In genomic region chr12:85374561-85375272, GRCm38 (mm10) we compare ENCODE assay signal across 8 mouse cellular contexts. TPM values are rescaled to one million over a fixed set of nuclear protein-coding genes. Genes with fewer than 3 reads are reported as not detected.
A peak's percentile ranks its signal among the peaks of the same experiment; 100 is the strongest.
DNase-seq lines count a peak whose midpoint lies in the region; ATAC-seq and TF ChIP-seq lines count a peak whose summit lies in the region.

Tmed10 (minus strand) TSS chr12:85374847.

- peaks cover 47% of the 10 kb centered on the region for H3K4me1 ChIP-seq in erythroblast, embryonic 14.5 days (ENCODE audit: control insufficient read depth)
- H3K4me1 ChIP-seq in heart, embryonic 11.5 days (ENCODE audit: control insufficient read depth, insufficient read depth, low read length): peaks cover 10% of the 10 kb centered on the region
- peaks cover 25% of the 10 kb centered on the region for H3K4me1 ChIP-seq in kidney, embryonic 16.5 days (ENCODE audit: insufficient read depth, low read length)
- H3K4me1 ChIP-seq in liver, adult 2 months (ENCODE audit: control insufficient read depth, insufficient read depth, low read length): peaks cover 14% of the 10 kb centered on the region

- H3K4me3 ChIP-seq in C2C12 (ENCODE audit: insufficient read depth, poor library complexity, severe bottlenecking) (peak within 1 kb of the TSS; percentile 58), myocyte (peak within 1 kb of the TSS; percentile 61)
- H3K4me3 ChIP-seq in erythroblast, embryonic 14.5 days (replicated peaks): peak within 1 kb of the TSS; percentile 92
- H3K4me3 ChIP-seq in heart, embryonic 11.5 days (ENCODE audit: low read depth, low read length): peak within 1 kb of the TSS; percentile 89
- peak within 1 kb of the TSS; percentile 94 for H3K4me3 ChIP-seq in kidney, embryonic 16.5 days (ENCODE audit: low read length)
- H3K4me3 ChIP-seq in liver, adult 2 months (ENCODE audit: insufficient read depth, low read depth, low read length): peak within 1 kb of the TSS; percentile 79

- H3K36me3 ChIP-seq in C2C12 (ENCODE audit: control insufficient read depth, insufficient read depth) (no peaks in the 10 kb centered on the region), myocyte (ENCODE audit: control insufficient read depth, insufficient read depth) (no peaks in the 10 kb centered on the region)
- H3K36me3 ChIP-seq in erythroblast, embryonic 14.5 days (ENCODE audit: control insufficient read depth): peaks cover 10% of the 10 kb centered on the region
- no peaks in the 10 kb centered on the region for H3K36me3 ChIP-seq in heart, embryonic 11.5 days (ENCODE audit: control insufficient read depth, insufficient read depth, low read length)
- no peaks in the 10 kb centered on the region for H3K36me3 ChIP-seq in kidney, embryonic 16.5 days (ENCODE audit: insufficient read depth, low read length)
- no peaks in the 10 kb centered on the region for H3K36me3 ChIP-seq in liver, adult 2 months (ENCODE audit: control insufficient read depth, insufficient read depth, low read length)
- H3K36me3 ChIP-seq in splenic B cell, adult 2 months (ENCODE audit: control insufficient read depth, insufficient read depth, low read length, poor library complexity, severe bottlenecking): no peaks in the 10 kb centered on the region

- peak within 1 kb of the TSS; percentile 87 for H3K9ac ChIP-seq in heart, embryonic 11.5 days (ENCODE audit: low read depth, low read length)
- H3K9ac ChIP-seq in kidney, embryonic 16.5 days (replicated peaks; ENCODE audit: low read length): peak within 1 kb of the TSS; percentile 88
- peak within 1 kb of the TSS; percentile 98 for H3K9ac ChIP-seq in liver, adult 2 months (ENCODE audit: low read depth, low read length)

- WGBS in heart, embryonic 11.5 days (ENCODE audit: insufficient replicate concordance): under 1% methylated on average over 36 of the region's 37 CpGs
- WGBS in kidney, embryonic 16.5 days: under 1% methylated on average over 37 of the region's 37 CpGs
- 1% methylated on average over 37 of the region's 37 CpGs for WGBS in liver, adult 2 months

- no peaks in the 10 kb centered on the region for H3K27me3 ChIP-seq in C2C12 (ENCODE audit: control insufficient read depth, insufficient read depth, insufficient read length)
- H3K27me3 ChIP-seq in erythroblast, embryonic 14.5 days (ENCODE audit: control insufficient read depth): no peaks in the 10 kb centered on the region
- no peaks in the 10 kb centered on the region for H3K27me3 ChIP-seq in heart, embryonic 11.5 days (ENCODE audit: control insufficient read depth, insufficient read depth, low read length)
- H3K27me3 ChIP-seq in kidney, embryonic 16.5 days (ENCODE audit: insufficient read depth, low read length): no peaks in the 10 kb centered on the region
- H3K27me3 ChIP-seq in liver, adult 2 months (ENCODE audit: control insufficient read depth, insufficient read depth, low read length): no peaks in the 10 kb centered on the region
- no peaks in the 10 kb centered on the region for H3K27me3 ChIP-seq in myocyte (ENCODE audit: control insufficient read depth, insufficient read depth, insufficient read length)
- H3K27me3 ChIP-seq in splenic B cell, adult 2 months (ENCODE audit: control insufficient read depth, insufficient read depth, low read length, poor library complexity, severe bottlenecking): no peaks in the 10 kb centered on the region

- H3K79me2 ChIP-seq in C2C12 (ENCODE audit: control insufficient read depth, insufficient read depth) (peaks cover 47% of the 10 kb centered on the region), myocyte (ENCODE audit: control insufficient read depth, insufficient read depth) (peaks cover 41% of the 10 kb centered on the region)
- peaks cover 29% of the 10 kb centered on the region; the same call in 1 of the 2 replicates for H3K79me2 ChIP-seq in liver, adult 2 months (ENCODE audit: control insufficient read depth, insufficient read depth, low read length)

- peak; percentile 98 for DNase-seq in brain, embryonic 14.5 days (ENCODE audit: low read depth)
- peak; percentile 90 for DNase-seq in liver, adult 2 months (ENCODE audit: extremely low read depth, low read depth, low spot score)
- peak; percentile 93 for DNase-seq in splenic B cell, adult 2 months (ENCODE audit: low read depth, low spot score)

- ATAC-seq in heart, embryonic 11.5 days (replicated peaks; ENCODE audit: insufficient number of reproducible peaks, low FRiP score, low TSS enrichment): peak; percentile 92
- ATAC-seq in kidney, embryonic 16.5 days (ENCODE audit: low FRiP score, low TSS enrichment): peak; percentile 95

- TF ChIP-seq POLR2A in brain, embryonic 14.5 days (IDR thresholded peaks at IDR 0.05; ENCODE audit: borderline replicate concordance, extremely low read depth, insufficient read depth, insufficient read length, poor library complexity, severe bottlenecking): peak; percentile 46; the same call in 1 of the 2 replicates
- TF ChIP-seq POLR2A in liver, adult 2 months (IDR thresholded peaks at IDR 0.05; ENCODE audit: extremely low read depth, insufficient read depth, low read length): peak; percentile 48; the same call in 1 of the 2 replicates
- peak; percentile 51 for TF ChIP-seq POLR2A in myocyte (IDR thresholded peaks at IDR 0.05; ENCODE audit: insufficient read length, low read depth)

- H3K9me3 ChIP-seq in erythroblast, embryonic 14.5 days (ENCODE audit: control insufficient read depth, low read length): no peaks in the 10 kb centered on the region
- no peaks in the 10 kb centered on the region for H3K9me3 ChIP-seq in heart, embryonic 11.5 days (replicated peaks; ENCODE audit: control insufficient read depth, low read length)
- no peaks in the 10 kb centered on the region for H3K9me3 ChIP-seq in kidney, embryonic 16.5 days (ENCODE audit: low read length)

- H3ac ChIP-seq in C2C12 (ENCODE audit: control insufficient read depth, insufficient read length, low read depth) (peak within 1 kb of the TSS; percentile 65), myocyte (ENCODE audit: control insufficient read depth, insufficient read length) (peak within 1 kb of the TSS; percentile 82)

- H3K79me3 ChIP-seq in C2C12 (ENCODE audit: low read depth): peaks cover 43% of the 10 kb centered on the region

- no peak for TF ChIP-seq CTCF in C2C12 (IDR thresholded peaks at IDR 0.05; ENCODE audit: control insufficient read depth, insufficient read depth, insufficient read length)
- no peak for TF ChIP-seq CTCF in brain, embryonic 14.5 days (IDR thresholded peaks at IDR 0.05; ENCODE audit: borderline replicate concordance, extremely low read depth, insufficient read depth, insufficient read length)
- no peak for TF ChIP-seq CTCF in liver, adult 2 months (IDR thresholded peaks at IDR 0.05; ENCODE audit: low read depth, low read length)

- peak within 1 kb of the TSS; percentile 69 for H3K4me2 ChIP-seq in heart, embryonic 11.5 days
- H3K4me2 ChIP-seq in kidney, embryonic 16.5 days (replicated peaks; ENCODE audit: low read depth, low read length): peak within 1 kb of the TSS; percentile 62
- peak within 1 kb of the TSS; percentile 84 for H3K4me2 ChIP-seq in myocyte (ENCODE audit: low read depth)

- H3K27ac ChIP-seq in heart, embryonic 11.5 days (ENCODE audit: low read depth, low read length): peak within 1 kb of the TSS; percentile 83
- H3K27ac ChIP-seq in kidney, embryonic 16.5 days (ENCODE audit: low read length): peak within 1 kb of the TSS; percentile 78
- H3K27ac ChIP-seq in liver, adult 2 months (replicated peaks; ENCODE audit: insufficient read depth, low read depth, low read length): peak within 1 kb of the TSS; percentile 90

TF ChIP-seq in C2C12, 6 proteins besides CTCF, POLR2A, EP300 and RAD21:
- TF ChIP-seq MYOG (IDR thresholded peaks at IDR 0.05; ENCODE audit: control insufficient read depth, extremely low read depth, insufficient read length) (no peak), FOSL1 (IDR thresholded peaks at IDR 0.05; ENCODE audit: insufficient read depth, low read length, poor library complexity, severe bottlenecking) (no peak), CEBPB (IDR thresholded peaks at IDR 0.05; ENCODE audit: low read depth) (no peak), MYOD1 (IDR thresholded peaks at IDR 0.05; ENCODE audit: control insufficient read depth, insufficient read length, low read depth) (no peak), MAX (IDR thresholded peaks at IDR 0.05) (peak; percentile 29), USF1 (IDR thresholded peaks at IDR 0.05; ENCODE audit: low read depth) (peak; percentile 98)
TF ChIP-seq in C2C12: peak in this region for 2.

TF ChIP-seq in myocyte, 11 proteins besides CTCF, POLR2A, EP300 and RAD21:
- TF ChIP-seq POLR2AphosphoS2 (IDR thresholded peaks at IDR 0.05; ENCODE audit: insufficient read length, low read depth) (peak; percentile 62), USF1 (IDR thresholded peaks at IDR 0.05; ENCODE audit: low read depth) (peak; percentile 98), SRF (IDR thresholded peaks at IDR 0.05; ENCODE audit: control insufficient read depth, insufficient read length, low read depth) (no peak)

RNA-seq across cellular contexts. Expression of gene Tmed10, which starts in this region (rescaled TPM):
- 174 TPM for polyA plus RNA-seq in C2C12 (2012; fragmentation: generic; extraction: Trizol)
- polyA plus RNA-seq in brain, embryonic 14.5 days (2012; rRNA removed): 130 and 162 TPM in 2 replicates
- polyA plus RNA-seq in erythroblast, embryonic 14.5 days (2012): 19.3 and 20.4 TPM in 2 replicates
- polyA plus RNA-seq in heart, embryonic 11.5 days (2014; fragmentation: Nextera tagmentation; extraction: Ambion mirVana): 330 and 334 TPM in 2 replicates
- 347 and 350 TPM in 2 replicates for polyA plus RNA-seq in kidney, embryonic 16.5 days (2015; fragmentation: Nextera tagmentation; extraction: Ambion mirVana)
- total RNA-seq in liver, adult 2 months (2014; rRNA removed): 44.3 and 57.3 TPM in 2 replicates
- polyA plus RNA-seq in liver, adult 2 months (2012; rRNA removed): 151 and 152 TPM in 2 replicates
- polyA plus RNA-seq in myocyte (2012; fragmentation: generic; extraction: Trizol): 193 TPM

Comparison
In these comparisons a context has a peak if more than half of its experiments do, and no peak if none do; other contexts are left out.
1. Peak in every context shown above with its lines: DNase-seq, ATAC-seq, H3K4me3 ChIP-seq and H3K27ac ChIP-seq.